In the genomic region with DNA sequence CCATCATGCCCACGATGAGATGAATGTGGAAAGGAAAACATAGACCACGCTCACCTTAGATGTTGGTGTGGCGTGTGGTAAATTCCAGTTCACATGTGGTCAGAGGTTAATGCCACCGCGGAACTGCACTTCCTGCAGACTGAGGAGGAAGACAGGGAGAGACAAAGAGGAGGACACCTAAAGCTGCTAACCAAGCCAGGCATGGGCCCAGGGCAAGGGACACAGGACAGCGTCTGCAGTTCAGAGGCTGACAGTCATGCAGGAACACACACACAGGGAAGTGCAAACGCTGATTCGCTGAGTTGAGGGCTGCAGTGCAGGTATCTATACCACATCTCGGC, we compare ENCODE assay signal across 26 mouse cellular contexts. TPM values are rescaled to one million over a fixed set of nuclear protein-coding genes. Genes with fewer than 3 reads are reported as not detected.
DNase-seq lines count a peak whose midpoint lies in the region; ATAC-seq lines count a peak whose summit lies in the region.
"Had no signal": no experiment of that assay in that cellular context is flagged by ENCODE, and none has a peak within 500 bp of the region (broad histone marks: within the 10 kb centered on the region; RNA-seq: fewer than 3 reads in every experiment).

No protein-coding gene starts in this region.

- 56% methylated on average over 9 of the region's 9 CpGs for WGBS in heart, embryonic 10.5 days

- no peak for ATAC-seq in megakaryocyte, adult 5-6 weeks (ENCODE audit: poor library complexity, severe bottlenecking)
- 0 out of 2 replicates have a peak, but pooled peaks have one; percentile 17 for ATAC-seq in granulocyte monocyte progenitor cell, adult 5-6 weeks (replicated peaks; ENCODE audit: poor library complexity, severe bottlenecking)
- ATAC-seq: forebrain, embryonic 14.5 days; intestine, postnatal 0 days had no signal

- no peaks in the 10 kb centered on the region for H3K36me3 ChIP-seq in megakaryocyte, embryonic 14.5 days (replicated peaks; ENCODE audit: low read length)
- H3K36me3 ChIP-seq in heart, embryonic 10.5 days = 0 out of 2 replicates have a peak, but pooled peaks cover 3% of the 10 kb centered on the region
- H3K36me3 ChIP-seq: heart, embryonic 12.5 days had no signal

- no peaks in the 10 kb centered on the region for H3K9me3 ChIP-seq in megakaryocyte, embryonic 14.5 days
- H3K9me3 ChIP-seq in heart, embryonic 10.5 days = no peaks in the 10 kb centered on the region
- H3K9me3 ChIP-seq: embryonic facial prominence, embryonic 12.5 days; embryonic facial prominence, embryonic 15.5 days; heart, embryonic 12.5 days; hindbrain, embryonic 12.5 days; hindbrain, embryonic 15.5 days had no signal

- peaks cover 34% of the 10 kb centered on the region for H3K27me3 ChIP-seq in megakaryocyte, embryonic 14.5 days (replicated peaks)
- peaks cover 5% of the 10 kb centered on the region for H3K27me3 ChIP-seq in heart, embryonic 10.5 days (ENCODE audit: insufficient read depth, poor library complexity, severe bottlenecking)
- H3K27me3 ChIP-seq: embryonic facial prominence, embryonic 12.5 days; embryonic facial prominence, embryonic 15.5 days; hindbrain, embryonic 12.5 days; hindbrain, embryonic 15.5 days had no signal

- peak overlapping the region; percentile 75 for H3K4me3 ChIP-seq in megakaryocyte, embryonic 14.5 days (replicated peaks)
- H3K4me3 ChIP-seq in heart, embryonic 10.5 days = no peak overlapping the region
- H3K4me3 ChIP-seq: embryonic facial prominence, embryonic 12.5 days; embryonic facial prominence, embryonic 15.5 days; heart, adult 2 months; heart, embryonic 12.5 days; hindbrain, embryonic 12.5 days; hindbrain, embryonic 15.5 days had no signal

- peaks cover 47% of the 10 kb centered on the region for H3K4me1 ChIP-seq in megakaryocyte, embryonic 14.5 days
- H3K4me1 ChIP-seq in heart, embryonic 10.5 days = peaks cover 10% of the 10 kb centered on the region
- H3K4me1 ChIP-seq: hindbrain, embryonic 15.5 days had no signal

- peak; percentile 64 for DNase-seq in 416B (ENCODE audit: low read depth)
- peak; percentile 9 for DNase-seq in T-cell, adult 2 months (ENCODE audit: low spot score)
- no peak for DNase-seq in lung, postnatal 36 days
- no peak for DNase-seq in spleen, postnatal 14 days (ENCODE audit: low spot score in 2 of 2)
- DNase-seq in heart, embryonic 10.5 days (ENCODE audit: low spot score) = no peak
- DNase-seq: cerebellum, adult 11-12 months; cerebellum, adult 8-10 months; gastrocnemius, postnatal 25 days had no signal

- no peak overlapping the region for H3K27ac ChIP-seq in heart, embryonic 10.5 days
- H3K27ac ChIP-seq: embryonic facial prominence, embryonic 12.5 days; embryonic facial prominence, embryonic 15.5 days; heart, adult 2 months; hindbrain, embryonic 12.5 days; hindbrain, embryonic 15.5 days had no signal

RNA-seq across cellular contexts. Expression of a gene that starts 17.4 kb away (rescaled TPM):
- 13.5 and 36.4 TPM in 2 replicates for polyA plus RNA-seq in megakaryocyte, embryonic 14.5 days (2012; ENCODE audit: insufficient read depth, low replicate concordance)
- total RNA-seq in megakaryocyte, adult 5-6 weeks (2015) = 12.3 and 14.2 TPM in 2 replicates
- total RNA-seq in megakaryocyte, adult 5-6 weeks (2017) = 16.4 and 17.5 TPM in 2 replicates
- 20.3 and 31.4 TPM in 2 replicates for total RNA-seq in granulocyte monocyte progenitor cell, adult 5-6 weeks (2014; fragmentation: Nextera tagmentation)
- 19.2 and 20.8 TPM in 2 replicates for total RNA-seq in granulocyte monocyte progenitor cell, adult 5-6 weeks (2017)
- polyA plus RNA-seq in heart, embryonic 10.5 days (2016; fragmentation: Nextera tagmentation; extraction: Ambion mirVana) = 31.0 and 39.2 TPM in 2 replicates

RNA-seq across cellular contexts. Expression of a gene that starts 19.2 kb away (rescaled TPM):
- polyA plus RNA-seq in megakaryocyte, embryonic 14.5 days (2012; ENCODE audit: insufficient read depth, low replicate concordance) = 6.2 TPM in 1 of 2 replicates, not detected in the other
- 2.4 and 9.5 TPM in 2 replicates for total RNA-seq in megakaryocyte, adult 5-6 weeks (2015)
- not detected in 2 replicates for total RNA-seq in megakaryocyte, adult 5-6 weeks (2017)
- 39.4 TPM in 1 of 2 replicates, not detected in the other for total RNA-seq in granulocyte monocyte progenitor cell, adult 5-6 weeks (2014; fragmentation: Nextera tagmentation)
- total RNA-seq in granulocyte monocyte progenitor cell, adult 5-6 weeks (2017) = not detected in 2 replicates
- polyA plus RNA-seq in heart, embryonic 10.5 days (2016; fragmentation: Nextera tagmentation; extraction: Ambion mirVana) = 3.5 TPM in 1 of 2 replicates, not detected in the other
- total RNA-seq: forebrain, postnatal 0 days; hematopoietic stem cell, adult 5-6 weeks; MEL had no signal
- polyA plus RNA-seq: embryonic facial prominence, embryonic 15.5 days; forebrain, embryonic 11.5 days; forebrain, embryonic 14.5 days; forebrain, postnatal 0 days; gonadal fat pad, adult 2 months; heart, adult 2 months; hindbrain, embryonic 12.5 days; hindbrain, embryonic 15.5 days; intestine, embryonic 14.5 days; intestine, postnatal 0 days; kidney, adult 2 months had no signal

RNA-seq across cellular contexts. Expression of a gene that starts 38.5 kb away (rescaled TPM):
- polyA plus RNA-seq in megakaryocyte, embryonic 14.5 days (2012; ENCODE audit: insufficient read depth, low replicate concordance) = 278 and 483 TPM in 2 replicates
- 172 and 184 TPM in 2 replicates for total RNA-seq in megakaryocyte, adult 5-6 weeks (2015)
- 253 and 263 TPM in 2 replicates for total RNA-seq in megakaryocyte, adult 5-6 weeks (2017)
- total RNA-seq in granulocyte monocyte progenitor cell, adult 5-6 weeks (2014; fragmentation: Nextera tagmentation) = 195 and 214 TPM in 2 replicates
- total RNA-seq in granulocyte monocyte progenitor cell, adult 5-6 weeks (2017) = 361 and 380 TPM in 2 replicates
- 84.8 and 109 TPM in 2 replicates for polyA plus RNA-seq in heart, embryonic 10.5 days (2016; fragmentation: Nextera tagmentation; extraction: Ambion mirVana)

RNA-seq across cellular contexts. Expression of a gene that starts 42.9 kb away (rescaled TPM):
- polyA plus RNA-seq in megakaryocyte, embryonic 14.5 days (2012; ENCODE audit: insufficient read depth, low replicate concordance) = not detected in 2 replicates
- total RNA-seq in megakaryocyte, adult 5-6 weeks (2015) = not detected in 2 replicates
- total RNA-seq in megakaryocyte, adult 5-6 weeks (2017) = not detected in 2 replicates
- not detected in 2 replicates for total RNA-seq in granulocyte monocyte progenitor cell, adult 5-6 weeks (2014; fragmentation: Nextera tagmentation)
- total RNA-seq in granulocyte monocyte progenitor cell, adult 5-6 weeks (2017) = not detected in 2 replicates
- 1.1 and 2.8 TPM in 2 replicates for polyA plus RNA-seq in heart, embryonic 10.5 days (2016; fragmentation: Nextera tagmentation; extraction: Ambion mirVana)
- total RNA-seq: hematopoietic stem cell, adult 5-6 weeks; MEL had no signal

RNA-seq across cellular contexts. Expression of a gene that starts 47.7 kb away (rescaled TPM):
- 19.7 and 57.2 TPM in 2 replicates for polyA plus RNA-seq in megakaryocyte, embryonic 14.5 days (2012; ENCODE audit: insufficient read depth, low replicate concordance)
- 32.9 and 35.4 TPM in 2 replicates for total RNA-seq in megakaryocyte, adult 5-6 weeks (2015)
- total RNA-seq in megakaryocyte, adult 5-6 weeks (2017) = 12.6 and 20.3 TPM in 2 replicates
- total RNA-seq in granulocyte monocyte progenitor cell, adult 5-6 weeks (2014; fragmentation: Nextera tagmentation) = 34.9 and 40.9 TPM in 2 replicates
- 32.7 and 40.0 TPM in 2 replicates for total RNA-seq in granulocyte monocyte progenitor cell, adult 5-6 weeks (2017)
- 46.1 and 62.5 TPM in 2 replicates for polyA plus RNA-seq in heart, embryonic 10.5 days (2016; fragmentation: Nextera tagmentation; extraction: Ambion mirVana)

Comparison
In these comparisons a context has a peak if more than half of its experiments do, and no peak if none do; other contexts are left out.
1. DNase-seq: peak in 416B (single experiment) and T-cell, adult 2 months (single experiment); none in lung, postnatal 36 days (single experiment), spleen, postnatal 14 days (0 of 2) and heart, embryonic 10.5 days (single experiment).